Mouse (Mus musculus) left cerebral cortex, postnatal 4 days (tissue): Measurements from ENCODE around the gene Cyb5d1. TPM values are rescaled to one million over a fixed set of nuclear protein-coding genes. Genes with fewer than 3 reads are reported as not detected.
A peak's percentile ranks its signal among the peaks of the same experiment; 100 is the strongest.
"Not testable (repeated sequence)": the region's sequence is repeated elsewhere in the genome, so short reads cannot be mapped to it uniquely, and the experiment has no call there.

Source experiments
- DNase-seq: peaks from one replicate; pipeline ENCODE4 v3.0.0-alpha.2; 2022
- intact Hi-C: fragments of 180-260 bp; cut with DNase I; formaldehyde crosslinking; loops from one replicate; pipeline ENCODE4 v1.15.1; 2025
- total RNA-seq, 2 experiments: library from RNA; stranded (reverse); gene quantifications; 2 replicates each; pipeline ENCODE4 v1.2.3; 2021

Gene Cyb5d1
- total RNA-seq, 2 experiments from 2014 or later = 36.3 to 41.1 TPM

GRCm38 (mm10) chr11:69404595-69405396, 9.4 kb upstream of the Cyb5d1 start:
- intact Hi-C loops = loop anchor here (5.0 kb wide), 1 partner anchor 108 kb away; no protein-coding TSS in a partner anchor

DNA sequence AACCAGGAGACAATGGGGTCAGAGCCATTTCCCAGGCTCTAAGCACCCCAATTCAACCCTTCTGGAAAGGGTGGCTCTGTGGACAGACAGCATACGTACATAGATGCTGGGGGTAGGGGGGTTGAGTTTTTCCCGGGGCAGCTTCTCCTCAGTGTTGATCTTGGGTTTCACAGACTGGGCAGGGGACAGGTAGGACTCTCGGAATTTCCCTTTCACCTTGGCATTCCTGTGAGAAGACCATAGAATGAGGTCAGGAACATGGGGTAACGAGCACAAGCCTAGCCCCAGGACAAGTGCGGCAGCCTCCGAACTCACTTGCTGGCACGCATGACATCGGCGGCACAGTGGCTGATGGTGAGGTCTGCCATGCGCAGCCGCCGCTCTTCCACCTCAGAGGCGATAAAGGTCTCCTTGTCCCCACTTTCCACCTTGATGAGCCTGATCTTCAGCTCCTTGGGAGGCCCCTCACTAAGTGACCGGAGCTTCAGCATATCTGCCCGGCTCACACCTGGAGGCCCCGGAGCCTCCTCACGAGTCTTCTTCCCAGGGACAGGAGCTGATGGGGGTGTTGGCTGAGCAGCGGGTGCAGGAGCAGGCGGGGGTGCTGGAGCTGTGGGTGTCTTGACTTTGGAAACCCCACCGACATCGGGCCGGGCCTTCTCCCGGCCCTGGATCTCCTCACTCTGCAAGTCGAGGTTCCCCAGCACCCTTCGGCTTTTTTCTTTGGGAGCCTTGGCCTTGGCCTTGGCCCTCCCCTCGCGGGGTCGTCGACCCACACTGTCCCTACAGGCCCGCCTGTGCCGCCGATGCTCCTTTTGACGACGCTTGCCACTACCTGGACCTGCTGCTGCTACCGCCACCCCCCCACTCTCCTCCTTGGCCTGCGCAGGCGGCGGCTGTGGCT, 8.5 kb upstream of the Cyb5d1 start:
- intact Hi-C loops = no loop called here
- no peak for DNase-seq

More at GRCm38 (mm10) chr11:69404595-69405396, 9.4 kb upstream of the Cyb5d1 start:
- no peak for DNase-seq

DNA sequence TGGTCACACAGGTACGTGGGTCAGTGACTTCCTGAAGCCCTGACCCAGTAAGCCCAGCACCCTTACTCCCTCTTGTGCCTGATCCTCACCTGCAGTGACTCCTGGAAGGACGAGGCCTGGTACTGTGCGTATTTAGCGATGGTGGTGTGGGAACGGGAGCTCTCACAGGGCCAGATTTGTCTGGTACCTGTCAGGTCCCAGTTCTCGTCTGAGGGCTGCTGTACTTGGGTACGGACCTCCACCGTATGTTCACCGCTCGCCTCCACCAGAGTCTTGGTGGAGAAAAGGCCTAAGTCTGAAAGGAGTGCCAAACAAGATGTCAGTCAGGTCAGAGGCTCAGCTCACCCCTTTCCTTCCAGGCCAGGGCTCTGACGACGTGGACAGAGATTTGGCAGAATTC, 6.6 kb upstream of the Cyb5d1 start:
- DNase-seq = no peak
- intact Hi-C loops = no loop called here

- intact Hi-C loops = no loop called here
- DNase-seq = peak; percentile 88
These were observed 5.8 kb upstream of the Cyb5d1 start for GRCm38 (mm10) chr11:69401210-69401637.

GRCm38 (mm10) chr11:69400083-69400850, 4.8 kb upstream of the Cyb5d1 start:
- intact Hi-C loops = no loop called here
- no peak for DNase-seq

DNA sequence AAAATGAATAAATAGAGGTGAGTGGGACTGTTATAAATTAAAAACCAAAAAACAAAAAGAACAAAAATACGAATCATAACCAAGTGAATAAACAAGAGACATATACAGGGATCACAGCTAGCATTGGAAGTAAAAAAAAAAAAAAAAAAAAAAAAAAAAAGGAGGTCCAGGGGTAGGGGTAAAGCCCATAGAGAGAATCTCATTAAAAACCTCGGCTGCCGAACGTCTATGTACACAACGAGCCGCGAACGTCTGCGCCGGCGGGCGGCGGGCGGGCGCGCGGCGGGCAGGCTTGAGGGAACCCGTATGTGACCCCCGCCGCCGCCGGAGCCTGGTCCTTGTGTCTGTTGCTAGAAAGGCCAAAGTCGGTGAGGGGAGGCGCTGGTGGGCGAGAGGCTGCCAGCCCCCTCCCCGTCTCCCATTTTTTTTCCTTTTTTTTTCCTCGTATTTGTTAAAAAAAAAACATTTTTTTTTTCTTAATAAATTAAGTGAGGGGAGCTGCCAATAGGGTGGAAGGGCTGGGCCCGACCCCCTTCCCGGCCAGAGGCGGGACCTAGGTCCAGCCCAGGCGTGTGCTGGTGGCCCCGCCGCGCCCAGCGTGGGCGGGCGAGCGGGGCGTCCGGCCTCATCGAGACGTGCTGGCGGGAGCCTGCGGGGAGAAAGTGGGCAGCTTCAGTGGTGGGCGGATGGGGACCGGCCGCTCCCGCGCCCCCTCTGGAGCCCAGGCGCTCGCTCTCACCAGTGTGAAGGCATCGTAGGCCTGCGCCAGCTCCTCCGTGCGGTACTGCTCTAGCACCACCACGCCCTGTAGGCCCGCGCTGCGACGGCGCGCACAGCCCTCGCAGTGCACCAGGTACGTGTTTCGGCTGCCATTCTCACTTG, 4.0 kb upstream of the Cyb5d1 start:
- DNase-seq = no peak
- intact Hi-C loops = no loop called here

GRCm38 (mm10) chr11:69398486-69399200, 3.2 kb upstream of the Cyb5d1 start:
- intact Hi-C loops = no loop called here
- no peak for DNase-seq

DNA sequence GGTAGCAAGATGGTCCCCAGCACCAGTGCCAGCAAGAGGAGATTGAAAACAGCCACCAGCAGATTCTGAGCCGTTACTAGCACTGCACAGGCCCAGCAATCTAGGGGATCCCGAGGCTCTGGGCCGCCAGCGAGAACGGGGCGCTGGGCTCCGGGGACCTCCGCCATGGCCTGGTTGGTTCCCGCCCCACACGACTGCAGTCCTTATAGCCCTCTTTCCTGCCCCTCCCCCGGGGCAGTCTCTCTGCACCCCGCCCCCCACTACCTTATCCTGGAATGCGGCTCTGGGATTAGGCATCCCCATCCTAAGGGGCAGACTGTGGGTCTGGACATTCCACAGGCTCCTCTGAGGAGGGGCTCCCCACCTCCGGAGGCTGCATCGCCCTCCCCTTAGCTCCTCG, 2.6 kb upstream of the Cyb5d1 start, which contains the start of gene Tmem88:
Tmem88 (minus strand) TSS at position 176 of the 400 bp plus-strand sequence.
- no peak for DNase-seq
- intact Hi-C loops = no loop called here

- intact Hi-C loops = no loop called here
- no peak for DNase-seq
These were observed 2.2 kb upstream of the Cyb5d1 start for GRCm38 (mm10) chr11:69397581-69398057.

GRCm38 (mm10) chr11:69396772-69397171, 1.3 kb upstream of the Cyb5d1 start:
- intact Hi-C loops = no loop called here
- no peak for DNase-seq

DNA sequence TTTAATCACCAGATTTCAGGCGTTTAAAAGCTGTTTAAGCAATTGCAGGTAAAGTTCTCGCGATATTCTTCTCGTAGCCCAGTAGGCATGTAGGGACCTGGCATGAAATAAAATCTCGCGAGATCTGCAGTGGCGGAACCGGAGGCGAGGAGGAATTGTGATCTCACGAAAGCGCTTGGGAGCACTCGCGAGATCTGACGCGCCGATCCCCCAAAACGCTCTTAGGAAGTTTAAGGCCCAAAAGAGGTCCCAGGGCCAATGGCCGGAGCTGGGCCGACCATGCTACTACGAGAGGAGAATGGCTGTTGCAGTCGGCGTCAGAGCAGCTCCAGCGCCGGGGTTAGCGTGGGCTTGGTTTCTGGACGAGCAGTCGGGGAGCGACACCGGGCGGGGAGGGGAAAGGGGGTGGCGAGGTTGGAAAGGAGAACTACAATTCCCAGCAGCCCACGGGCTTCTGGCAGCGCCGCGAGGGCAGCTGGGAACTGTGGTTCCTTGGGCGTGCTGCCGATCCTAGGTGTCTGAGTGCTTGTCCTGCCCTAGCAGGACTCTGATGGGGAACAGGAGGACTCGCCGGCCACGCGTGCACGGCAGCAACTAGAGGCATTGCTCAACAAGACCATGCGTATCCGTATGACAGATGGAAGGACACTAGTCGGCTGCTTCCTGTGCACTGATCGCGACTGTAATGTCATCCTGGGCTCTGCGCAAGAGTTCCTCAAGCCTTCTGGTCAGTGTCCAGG, 373 bp upstream of the Cyb5d1 start:
- DNase-seq = peak; percentile 96
- intact Hi-C loops = no loop called here

DNA sequence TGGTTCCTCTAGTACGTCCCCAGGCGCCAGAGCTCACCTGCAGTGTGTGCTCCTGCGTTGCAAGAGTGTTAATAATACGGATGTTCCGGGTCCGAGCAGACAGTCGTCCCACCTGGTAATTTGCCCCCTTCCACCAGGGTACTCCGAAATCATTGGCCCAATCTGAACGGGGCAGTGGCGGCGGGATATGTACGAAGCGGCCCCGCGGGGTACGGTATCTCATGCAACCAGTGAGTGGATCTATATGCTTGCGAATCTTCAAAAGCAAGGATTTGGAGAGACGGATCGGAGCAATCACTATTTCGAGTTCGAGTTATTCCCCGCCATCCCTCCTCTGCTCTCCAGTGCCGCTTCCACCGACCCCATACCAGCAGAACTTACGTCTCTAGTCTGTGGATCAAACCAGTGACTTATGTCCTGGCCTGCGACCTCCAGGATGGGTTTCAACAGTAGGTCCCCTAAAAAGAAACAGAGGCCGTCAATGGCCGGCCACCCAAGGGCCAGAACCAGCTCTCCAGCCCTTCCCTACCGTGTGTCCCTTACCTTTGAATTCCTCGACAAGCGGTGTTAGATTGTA, 752 bp downstream of the Cyb5d1 start:
- intact Hi-C loops, DNase-seq: not testable (repeated sequence)

- intact Hi-C loops = no loop called here
- peak; percentile 72 for DNase-seq
These were observed 4.9 kb downstream of the Cyb5d1 start for GRCm38 (mm10) chr11:69390400-69391034.

DNA sequence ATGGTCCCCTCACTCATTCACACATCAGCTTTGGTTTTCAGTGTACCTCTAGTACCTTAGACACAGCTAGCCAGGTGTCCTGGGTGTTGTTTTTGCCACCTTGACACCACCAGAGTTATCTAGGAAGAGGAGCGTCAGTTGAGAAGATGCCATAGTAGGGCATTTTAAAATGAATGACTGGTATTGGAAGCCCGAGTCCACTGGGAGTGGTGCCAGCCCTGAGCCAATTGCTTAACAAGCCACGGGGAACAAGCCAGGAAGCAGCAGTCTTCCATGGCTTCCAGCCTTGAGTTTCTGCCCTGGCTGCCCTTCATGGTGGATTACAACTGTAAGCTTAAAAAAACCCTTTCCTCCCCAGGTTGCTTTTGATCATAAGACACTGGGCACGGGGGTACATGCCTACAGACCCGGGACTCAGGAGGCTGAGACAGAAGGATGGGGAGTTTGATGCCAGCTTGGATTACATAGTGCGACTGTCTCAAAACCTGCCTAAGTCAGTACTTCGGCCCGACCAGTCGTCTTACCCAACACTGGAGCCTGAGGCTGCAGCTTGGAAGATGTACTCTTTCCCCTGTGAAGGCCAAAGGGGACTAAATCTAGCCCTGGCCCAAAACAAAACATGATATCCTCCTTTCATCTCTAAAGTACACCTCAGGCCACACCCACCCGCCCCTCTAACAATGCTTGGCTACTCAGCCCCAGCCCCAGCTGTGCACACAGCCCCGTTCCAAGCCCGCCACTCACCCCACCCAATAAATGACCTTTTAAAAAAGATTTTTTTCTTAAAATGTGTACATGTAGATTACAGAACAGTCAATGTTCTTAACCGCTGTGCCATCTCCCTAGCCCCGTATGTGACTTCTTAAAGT, 5.7 kb downstream of the Cyb5d1 start:
- DNase-seq = peak; percentile 77
- intact Hi-C loops = loop anchor here (5.0 to 10.0 kb wide), 2 partner anchors 132 to 195 kb away; partner anchors contain the start of gene Alox8

GRCm38 (mm10) chr11:69388680-69389079, 6.8 kb downstream of the Cyb5d1 start:
- intact Hi-C loops = loop anchor here (5.0 to 10.0 kb wide), 2 partner anchors 131 to 194 kb away; partner anchors contain the start of gene Alox8

GRCm38 (mm10) chr11:69386758-69387157, 8.7 kb downstream of the Cyb5d1 start:
- DNase-seq = no peak
- intact Hi-C loops = loop anchor here (5.0 to 10.0 kb wide), 2 partner anchors 129 to 192 kb away; partner anchors contain the start of gene Alox8

More at GRCm38 (mm10) chr11:69388680-69389079, 6.8 kb downstream of the Cyb5d1 start:
- no peak for DNase-seq
